Mouse (Mus musculus) layer of hippocampus, postnatal 10 days (tissue): Measurements from ENCODE around the gene Gm20814. TPM values are rescaled to one million over a fixed set of nuclear protein-coding genes. Genes with fewer than 3 reads are reported as not detected.
"Not testable (repeated sequence)": the region's sequence is repeated elsewhere in the genome, so short reads cannot be mapped to it uniquely, and the experiment has no call there.

ENCODE experiments used
- DNase-seq, 2 experiments: peaks; one replicate each; pipeline ENCODE4 v3.0.0; 2021; ENCODE audit warnings: low spot score in 2 of 2
- long read RNA-seq: library from polyadenylated mRNA; stranded (forward); transcript quantifications from one replicate; pipeline ENCODE4 v2.0.0, GENCODE M21; 2023
- total RNA-seq, 2 experiments: library from RNA; stranded (reverse); gene quantifications; 2 replicates each; pipeline ENCODE4 v1.2.3; 2021

Gm20814 gene
- not detected for total RNA-seq
- long read RNA-seq, result 0 reads

DNA sequence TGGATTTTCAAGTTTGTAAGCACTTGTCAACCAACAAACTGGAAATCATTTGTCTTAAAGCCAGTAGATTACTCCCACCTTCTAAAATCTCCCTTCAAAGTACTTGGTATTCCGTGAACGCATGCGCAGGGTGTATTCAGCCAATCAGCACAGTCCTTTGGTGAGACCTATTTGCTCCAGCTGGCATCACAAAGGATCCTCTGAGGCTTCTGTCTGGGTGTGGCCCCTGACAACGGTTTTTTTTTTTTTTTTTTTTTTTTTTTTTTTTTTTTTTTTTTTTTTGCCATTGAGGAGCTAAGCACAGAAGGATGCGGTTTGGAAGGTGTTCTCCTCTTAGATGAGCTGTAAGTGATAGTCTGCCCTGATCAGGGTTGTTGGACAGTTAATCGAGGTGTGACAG is at the start of gene Gm20814:
Gm20814 (plus strand) TSS at position 301 of the 400 bp plus-strand sequence.
- not testable (repeated sequence) for DNase-seq
